Mouse (Mus musculus): Measurements from ENCODE around the gene Med13l.

Gene Med13l

DNA sequence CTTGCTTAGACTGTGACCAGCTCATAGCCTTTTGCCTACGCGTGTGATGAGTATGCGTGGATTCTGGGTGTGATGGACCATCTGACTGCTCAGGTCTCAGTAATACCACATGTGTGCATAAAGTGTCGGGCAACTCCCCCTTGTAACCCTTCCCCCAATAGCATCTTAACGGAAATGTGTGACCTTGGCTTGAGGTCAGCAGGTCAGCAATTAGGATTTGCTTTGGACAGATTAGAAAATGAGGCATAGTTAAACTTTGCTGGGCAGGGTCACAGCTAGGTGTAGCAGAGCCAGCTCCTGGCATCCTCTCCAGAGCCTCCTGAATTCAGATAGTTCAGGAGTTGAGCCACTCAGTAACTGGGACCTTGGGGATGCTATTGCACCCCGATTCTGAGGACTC is 1.6 kb upstream of the Med13l start:
- peak; percentile 42 for DNase-seq

DNA sequence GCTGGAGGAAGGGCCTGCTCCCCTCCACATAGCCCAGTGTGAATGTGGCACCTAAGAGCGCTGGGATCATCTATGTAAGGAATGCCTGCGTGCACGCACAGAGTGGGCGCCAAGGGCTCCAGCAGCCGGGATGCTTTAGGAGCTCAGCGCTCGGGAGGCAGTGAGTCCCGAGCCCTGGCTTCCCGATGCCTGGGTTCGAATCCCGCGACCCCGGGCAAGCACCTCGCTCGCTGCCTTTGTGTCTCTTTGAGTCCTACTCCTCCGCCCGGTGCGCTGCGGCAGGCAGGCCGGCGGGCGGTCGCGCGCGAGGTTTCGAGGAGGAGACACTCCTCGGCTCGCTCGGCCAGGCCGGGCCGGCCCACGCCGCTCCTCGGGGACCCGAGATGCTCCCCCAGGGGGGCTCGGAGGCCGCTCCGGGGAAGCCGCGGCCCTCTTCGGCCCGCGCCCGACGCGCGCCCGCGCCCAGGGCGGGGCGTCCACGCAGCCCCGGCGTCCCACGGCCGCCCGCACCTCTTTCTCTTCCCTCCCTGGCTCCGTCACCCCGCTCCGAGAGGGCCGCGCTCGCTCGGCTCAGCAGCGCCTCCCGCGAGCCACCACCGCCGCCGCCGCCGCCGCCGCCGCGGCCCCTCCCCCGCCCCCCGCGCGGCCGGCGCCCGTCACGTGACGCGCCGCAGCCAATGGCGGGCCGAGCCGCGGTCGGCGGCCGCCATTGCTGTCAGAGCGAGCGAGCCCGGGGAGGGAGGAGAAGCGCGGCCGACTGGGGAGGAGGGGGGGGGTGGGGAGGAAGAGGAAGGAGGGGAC is 695 bp upstream of the Med13l start:
- peak; percentile 82 for DNase-seq

DNA sequence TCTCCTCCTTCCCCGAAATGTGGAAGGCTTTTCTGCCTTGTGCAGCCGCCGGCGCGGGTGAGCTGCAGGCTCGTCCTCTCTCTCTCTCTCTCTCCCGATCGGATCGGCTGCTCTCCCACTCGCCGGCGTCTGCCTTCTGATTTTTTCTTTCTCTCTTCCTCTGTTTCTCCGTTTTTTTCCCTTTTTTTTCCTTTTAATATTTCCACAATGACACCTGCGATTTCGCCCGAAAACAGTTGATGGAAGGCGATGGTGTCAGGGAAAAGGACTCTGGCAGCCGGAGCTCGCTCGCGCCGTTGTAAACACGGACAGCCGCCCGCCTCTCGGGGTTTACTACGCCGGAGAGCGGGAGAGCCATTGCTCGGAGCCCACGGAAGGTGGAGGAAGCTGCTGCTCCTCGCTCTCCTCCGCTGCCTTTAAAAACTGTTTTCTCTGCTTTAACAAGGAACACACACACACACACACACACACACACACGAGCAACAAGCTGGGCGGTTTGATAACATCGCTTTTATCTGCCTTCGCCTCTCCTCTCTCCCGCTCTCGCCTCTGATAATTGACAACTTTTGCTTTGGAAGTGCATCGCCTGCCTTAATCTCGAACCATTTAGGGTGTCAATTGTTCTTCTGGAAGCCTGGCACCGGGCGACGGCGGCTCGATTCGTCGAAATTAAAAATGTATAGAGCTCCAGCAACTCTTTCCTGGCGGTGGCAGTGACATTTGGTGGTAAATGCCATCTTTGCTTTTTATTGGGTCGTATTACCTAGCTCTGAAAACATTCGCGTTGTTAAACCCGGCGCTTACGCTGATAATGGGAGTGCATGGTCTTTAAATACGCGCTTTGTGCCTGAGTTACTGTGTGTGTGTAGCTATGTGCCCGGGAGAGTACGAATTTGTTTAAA is 858 bp downstream of the Med13l start:
- DNase-seq: peak; percentile 47

DNA sequence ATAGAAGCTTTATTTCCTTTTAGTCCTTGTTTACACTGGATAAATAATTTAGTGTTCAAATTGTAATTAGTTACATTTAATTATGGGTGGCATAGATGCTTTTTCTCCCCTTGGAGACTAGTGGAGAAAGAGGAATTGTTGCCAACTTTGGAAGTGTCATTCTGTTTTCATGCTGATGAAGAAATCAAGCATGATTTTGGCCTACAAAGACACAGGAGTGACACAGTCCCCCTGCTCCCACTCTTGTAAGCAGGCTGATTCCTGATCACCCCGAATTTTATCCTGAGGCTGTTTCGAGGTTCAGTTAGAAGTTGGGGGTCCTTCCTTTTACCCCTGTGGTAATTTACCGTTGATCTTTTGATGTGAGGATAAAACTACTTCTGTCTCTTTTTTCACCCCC is 1.7 kb downstream of the Med13l start:
- DNase-seq: peak; percentile 49

DNA sequence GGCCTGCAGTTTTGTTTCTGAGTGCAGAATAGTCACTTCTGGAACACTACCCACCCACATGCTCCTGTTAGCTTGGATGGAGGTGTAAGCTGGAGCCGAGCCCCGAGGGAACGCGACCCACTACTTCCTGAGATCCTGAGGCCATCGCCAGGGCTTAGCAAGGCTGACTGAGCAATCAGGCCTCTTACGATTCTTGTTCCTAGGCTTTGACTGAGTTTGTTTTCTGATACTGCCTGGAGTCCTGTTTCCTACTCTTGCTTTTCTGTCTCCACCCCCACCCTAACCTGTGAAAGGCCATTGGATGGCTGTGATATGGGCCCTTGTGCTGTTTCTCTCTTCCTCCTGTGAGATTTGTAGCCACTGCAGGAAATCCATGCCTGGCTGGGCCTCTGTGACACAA is 3.1 kb downstream of the Med13l start:
- DNase-seq: peak; percentile 22

DNA sequence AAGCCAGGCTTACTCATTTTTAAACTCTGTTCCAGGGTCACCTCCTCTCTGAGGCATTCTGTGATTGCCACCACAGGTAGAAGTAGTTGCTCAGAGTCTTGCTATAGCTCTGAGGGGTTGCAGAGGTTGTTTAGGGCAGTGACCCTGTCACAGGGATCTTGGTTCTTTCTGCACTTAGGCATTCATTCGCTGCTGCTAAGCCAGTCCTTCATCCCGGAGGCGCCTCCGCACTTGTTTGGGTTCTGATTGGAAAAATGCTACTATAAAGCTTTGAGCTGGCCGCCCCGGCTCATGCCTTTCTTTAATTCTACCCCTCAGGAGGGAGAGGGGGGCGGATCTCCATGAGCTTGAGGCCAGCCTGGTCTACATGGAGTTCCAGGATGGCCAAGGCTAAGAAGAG is 6.9 kb downstream of the Med13l start:
- DNase-seq: peak; percentile 7

DNA sequence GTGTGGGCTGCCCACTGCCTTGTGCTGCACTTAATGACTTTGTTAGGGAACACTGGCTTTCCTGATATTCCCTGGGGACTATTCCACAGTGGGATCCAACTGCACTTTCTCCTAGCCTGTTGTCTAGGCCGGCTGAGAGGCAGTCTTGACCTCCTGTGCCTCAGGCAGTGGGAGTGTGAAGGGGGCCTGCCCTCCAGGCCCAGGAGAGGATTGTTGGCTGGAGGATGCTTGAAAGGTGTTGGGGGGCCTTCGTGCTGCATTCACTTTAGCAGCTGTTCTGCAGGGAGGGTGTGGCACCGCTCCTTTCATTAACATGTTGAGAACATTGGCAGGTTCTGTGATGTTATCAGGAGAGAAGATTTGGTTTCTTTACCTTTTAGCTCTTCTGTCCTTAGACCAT is 8.5 kb downstream of the Med13l start:
- DNase-seq: no peak

DNA sequence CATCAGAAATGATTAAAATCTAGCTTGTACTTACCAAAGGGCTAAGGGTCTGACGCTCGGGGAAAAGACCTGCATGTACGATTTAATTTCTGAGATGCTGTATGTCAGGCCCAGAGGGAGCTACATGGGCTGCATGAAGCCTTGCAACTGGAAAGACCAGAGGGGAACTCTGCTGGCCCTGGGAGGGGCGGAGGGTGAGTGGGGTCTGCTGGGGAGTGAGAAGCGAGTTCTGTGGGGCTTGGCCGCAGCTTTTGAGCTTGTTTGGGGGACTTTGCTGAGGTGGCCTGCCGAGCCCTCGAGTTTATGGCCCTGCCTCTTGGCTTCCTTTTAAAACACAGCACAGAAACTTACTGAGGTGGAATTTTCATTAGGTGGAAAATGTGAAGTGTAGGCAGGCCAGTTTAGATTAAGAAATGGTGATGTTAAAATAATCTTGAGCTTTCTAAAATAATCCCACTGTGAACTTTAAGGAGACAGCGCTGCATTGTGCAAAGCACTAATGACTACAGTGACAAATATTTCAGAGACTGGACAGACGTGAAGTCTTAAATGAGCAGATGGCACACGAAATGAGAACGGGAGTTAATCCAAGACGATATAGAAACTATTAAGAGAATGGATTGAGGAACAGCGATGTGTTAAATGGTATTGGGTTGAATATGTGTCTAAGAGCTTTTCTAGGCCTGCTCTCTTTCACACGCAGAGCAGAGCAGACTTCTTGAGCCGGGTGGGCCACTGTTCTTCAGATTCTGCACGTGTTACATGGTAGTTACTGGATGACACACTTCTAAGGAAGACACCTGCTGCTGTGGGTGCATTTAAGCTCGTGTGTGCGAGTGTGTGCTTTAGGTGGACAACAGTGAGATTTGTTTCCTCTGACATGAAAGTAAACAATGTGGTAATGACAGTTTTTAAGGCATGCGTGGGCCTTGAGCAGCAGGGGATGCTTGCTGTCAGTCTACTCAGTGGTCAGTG is 9.4 kb downstream of the Med13l start:
- DNase-seq: peak; percentile 64

DNA sequence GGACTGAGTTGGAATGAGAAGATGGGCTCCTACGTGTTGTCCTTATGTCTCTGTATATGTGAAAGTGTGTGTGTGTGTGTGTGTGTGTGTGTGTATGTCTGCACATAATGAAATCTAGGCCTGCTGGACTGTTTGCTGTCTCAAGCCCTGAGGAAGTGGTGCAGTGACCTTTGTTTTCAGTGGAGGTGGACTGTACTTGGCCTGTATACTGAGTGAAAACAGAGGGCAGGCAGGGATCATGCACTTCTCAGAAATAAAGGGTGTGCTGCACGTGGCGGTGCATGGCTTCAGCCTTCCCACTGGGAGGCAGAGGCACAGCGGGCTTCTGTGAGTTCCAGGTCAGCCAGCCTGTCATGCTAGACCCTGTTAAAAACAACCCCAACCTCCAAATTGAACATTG is 11.0 kb downstream of the Med13l start:
- no peak for DNase-seq

DNA sequence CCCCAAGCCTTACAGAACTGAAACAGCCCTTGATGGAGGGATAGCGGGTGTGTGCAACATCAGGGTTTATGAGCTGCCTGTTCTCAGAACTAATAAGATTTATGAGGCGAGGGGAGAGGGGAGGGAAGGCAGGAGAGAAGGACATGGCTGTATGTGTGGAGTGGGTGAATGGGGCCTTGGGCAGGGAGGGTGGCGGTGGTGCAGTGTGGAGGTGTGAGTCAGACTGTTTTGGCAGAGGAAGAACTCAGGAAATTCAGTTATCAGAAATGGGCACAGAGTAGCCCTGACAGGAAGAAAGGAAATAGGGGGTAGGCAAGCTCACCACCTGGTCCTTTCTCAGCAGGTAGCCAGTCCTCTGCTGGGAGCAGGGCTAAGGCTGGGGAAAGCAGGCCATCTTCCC is 13.8 kb downstream of the Med13l start:
- DNase-seq: peak; percentile 81

DNA sequence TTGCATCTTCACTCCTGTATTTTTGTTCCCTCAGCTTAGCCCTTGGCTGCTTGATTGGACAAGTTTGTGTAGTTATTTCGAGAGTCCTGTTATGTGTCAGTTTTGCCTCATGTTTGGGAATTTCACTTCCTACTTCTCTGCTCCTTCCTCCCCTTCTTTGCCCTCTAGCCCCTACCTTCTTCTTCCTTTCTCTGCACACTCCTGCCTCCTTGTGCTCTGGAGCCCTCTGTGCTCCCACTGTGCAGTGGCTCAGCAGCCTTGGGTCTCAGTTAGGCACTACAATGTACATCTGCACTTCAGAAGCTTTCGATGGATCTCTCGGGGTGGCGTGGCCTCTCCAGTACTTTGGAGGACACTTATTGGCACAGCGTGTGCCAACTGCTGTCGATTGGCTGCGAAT is 14.5 kb downstream of the Med13l start:
- no peak for DNase-seq

DNA sequence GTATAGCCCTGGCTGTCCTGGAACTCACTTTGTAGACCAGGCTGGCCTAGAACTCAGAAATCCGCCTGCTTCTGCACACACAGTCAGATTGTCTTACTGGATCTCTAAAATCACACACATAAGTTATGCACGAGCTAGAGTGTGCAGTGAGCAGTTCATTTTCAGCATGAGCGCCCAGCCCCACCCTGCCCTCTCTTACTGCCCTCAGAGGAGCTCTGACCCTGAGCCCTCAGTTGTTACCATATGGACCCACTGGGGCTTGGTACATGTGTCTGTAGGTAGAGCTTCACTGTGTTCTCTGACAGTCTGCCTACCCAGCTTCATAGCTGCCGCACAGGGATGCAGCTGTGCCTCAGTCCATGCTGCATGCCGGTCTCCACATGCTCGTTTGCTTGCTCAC is 15.4 kb downstream of the Med13l start:
- DNase-seq: no peak

DNA sequence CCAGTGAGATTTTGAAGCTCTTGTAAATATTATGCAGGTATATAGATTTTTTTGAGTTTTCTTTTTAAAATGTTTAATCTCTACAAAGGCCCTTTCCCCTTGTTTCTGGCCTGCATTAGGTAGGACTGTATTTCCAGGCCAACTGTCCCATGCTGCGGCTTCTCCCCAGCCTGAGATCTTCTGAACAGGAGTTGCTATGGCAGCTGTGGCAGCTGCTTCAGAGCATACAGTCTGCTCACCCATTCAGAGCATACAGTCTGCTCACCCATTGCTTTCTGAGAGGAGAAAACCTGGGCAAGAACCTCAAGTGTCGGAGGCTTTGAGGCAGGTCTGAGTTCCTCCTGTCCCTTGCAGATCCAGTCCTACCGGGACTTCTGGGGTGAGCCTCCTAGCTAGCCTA is 16.3 kb downstream of the Med13l start:
- no peak for DNase-seq

DNA sequence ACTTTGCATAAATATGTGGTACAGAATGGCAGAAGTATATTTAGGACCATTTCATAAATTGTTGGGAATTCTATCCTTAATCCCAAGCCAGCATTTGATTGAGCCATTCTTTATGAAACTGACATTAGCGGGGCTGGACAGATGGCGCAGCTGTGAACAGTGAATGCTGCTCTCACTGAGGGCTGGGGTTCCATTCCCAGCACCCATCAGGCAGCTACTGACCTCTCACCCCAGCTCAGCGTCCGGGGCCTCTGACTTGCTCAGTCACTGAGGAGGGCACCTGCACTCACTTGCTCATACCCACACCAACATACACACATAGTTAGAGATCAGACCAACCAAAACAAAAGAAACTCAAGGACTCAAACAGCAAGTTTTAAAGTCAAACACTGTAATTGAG is 24.9 kb downstream of the Med13l start:
- DNase-seq: no peak

DNA sequence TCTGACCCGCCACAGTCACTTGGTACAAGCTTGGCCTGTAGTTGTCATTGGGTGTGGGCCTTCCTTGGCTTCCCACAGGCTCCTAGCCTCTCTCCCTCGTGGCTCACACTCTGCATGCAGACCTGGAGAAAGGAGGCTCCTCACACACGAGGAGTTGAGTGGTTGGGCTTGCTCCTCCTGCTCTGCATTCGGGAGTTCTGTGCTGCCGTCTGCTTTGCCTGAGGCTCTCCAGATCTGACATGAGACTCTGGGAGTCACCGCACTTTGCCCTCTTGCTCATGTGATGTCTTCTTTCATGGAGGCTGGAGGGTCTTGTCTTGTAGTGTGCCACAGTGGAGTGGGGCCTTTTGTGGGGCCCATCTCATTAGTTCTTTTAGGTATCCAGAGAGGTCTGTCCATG is 26.1 kb downstream of the Med13l start:
- DNase-seq: no peak

DNA sequence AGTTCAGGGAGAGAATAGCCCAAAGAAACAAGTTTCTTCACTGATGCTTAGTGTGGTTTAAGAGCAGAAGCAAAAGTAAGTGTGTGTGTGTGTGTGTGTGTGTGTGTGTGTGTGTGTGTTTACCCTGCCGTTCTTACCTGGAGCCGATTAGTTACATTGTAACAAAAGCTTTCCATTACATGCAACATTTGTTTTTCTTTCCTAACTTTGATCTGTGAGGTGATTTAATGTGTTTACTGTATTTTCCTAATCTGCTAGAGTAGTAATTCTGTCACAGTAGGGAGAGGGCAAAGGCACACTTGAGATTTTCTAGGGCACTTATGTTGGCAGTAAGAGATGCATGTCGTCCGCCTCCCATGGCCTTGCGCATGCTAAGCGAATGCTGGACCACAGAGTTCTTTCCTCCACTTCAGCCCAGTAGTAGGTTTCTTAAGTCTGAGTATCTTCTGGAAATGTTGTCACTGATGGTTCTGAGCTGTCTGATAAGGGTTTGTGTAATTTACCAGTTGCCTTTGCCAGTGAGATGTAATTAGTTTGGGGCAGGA is 28.0 kb downstream of the Med13l start:
- DNase-seq: no peak

DNA sequence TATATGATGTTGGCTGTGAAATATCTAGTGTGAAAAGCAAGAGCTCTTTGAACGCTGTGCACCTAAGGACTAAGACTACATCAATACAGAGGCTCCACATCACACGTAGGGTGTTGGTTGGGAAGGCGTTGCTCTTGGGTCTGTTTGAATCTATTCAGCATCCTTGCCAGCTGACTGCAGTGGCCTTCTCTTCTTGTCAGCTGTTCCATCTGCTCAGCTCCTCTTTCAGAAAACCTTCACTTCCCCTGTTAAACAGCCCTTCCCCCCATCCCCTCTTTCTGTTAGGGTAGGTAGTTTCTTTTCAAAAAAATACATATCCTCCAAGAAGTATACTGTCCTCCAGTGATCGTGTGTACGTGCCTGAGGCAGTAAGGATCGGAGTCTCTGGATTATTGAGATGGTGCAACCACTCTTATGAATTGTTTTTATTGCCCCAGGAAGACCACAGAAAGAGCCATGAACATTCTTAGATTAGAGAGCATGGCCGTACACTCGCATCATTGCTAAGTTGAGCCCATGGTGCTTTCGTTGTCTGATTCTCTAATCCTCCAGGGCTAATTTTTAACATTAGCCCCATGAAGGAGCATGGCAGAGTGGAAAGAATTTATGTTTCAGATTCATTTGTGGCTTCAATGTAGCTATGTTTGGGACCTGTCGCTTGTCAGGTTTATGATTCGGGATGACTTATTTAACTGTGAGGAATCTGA is 28.9 kb downstream of the Med13l start:
- DNase-seq: no peak

DNA sequence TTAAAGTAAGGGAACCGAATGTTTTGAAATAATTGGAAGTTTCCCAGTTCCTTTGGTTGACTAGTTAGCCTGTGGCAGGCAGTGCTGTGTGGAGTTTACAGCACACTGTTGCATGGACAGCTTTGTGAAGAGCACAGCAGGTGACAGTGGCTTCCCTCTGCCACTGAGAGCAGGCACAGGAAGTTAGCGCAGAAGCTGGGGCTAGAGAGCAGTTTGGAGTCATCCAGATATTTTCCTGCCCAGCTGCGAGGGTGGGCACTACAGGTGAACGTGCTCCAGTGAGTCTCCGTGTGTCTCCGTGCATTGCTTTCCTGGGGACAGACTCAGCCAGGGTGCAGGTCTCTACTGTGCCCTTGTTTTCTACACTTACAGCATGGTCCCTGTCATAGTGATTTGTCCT is 30.4 kb downstream of the Med13l start:
- DNase-seq: no peak

DNA sequence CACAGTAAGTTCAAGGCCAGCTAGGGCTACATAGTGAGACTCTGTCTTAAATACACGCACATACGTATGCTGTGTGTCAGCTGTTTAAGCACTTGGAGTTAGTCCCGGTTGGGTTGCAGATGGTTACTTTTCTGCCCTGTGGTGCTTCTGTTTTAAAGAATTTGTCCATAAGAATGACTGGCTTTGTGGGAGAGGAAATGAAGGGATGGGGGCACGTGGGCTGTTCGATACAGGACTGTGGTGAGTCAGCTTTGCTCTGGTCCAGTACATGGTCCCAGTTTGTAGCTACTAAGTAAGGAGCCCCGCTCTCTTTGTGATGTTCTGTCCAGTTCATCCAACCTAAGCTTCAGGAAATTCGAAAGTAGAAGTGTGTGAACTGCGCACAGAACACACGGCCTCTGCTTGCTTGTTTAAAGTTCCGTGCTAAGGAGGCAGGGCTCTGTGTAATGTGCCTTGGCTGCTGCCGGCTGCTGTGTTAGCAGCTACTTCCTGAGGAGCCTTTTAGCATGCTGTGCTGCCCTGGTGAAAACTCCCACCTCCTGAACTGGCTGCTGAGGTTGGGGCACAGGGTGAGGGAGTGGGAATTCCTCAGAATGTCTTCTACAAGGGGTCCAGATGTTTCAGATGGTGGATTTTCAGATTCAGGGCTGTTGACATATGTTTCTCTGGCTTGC is 31.5 kb downstream of the Med13l start:
- DNase-seq: no peak

DNA sequence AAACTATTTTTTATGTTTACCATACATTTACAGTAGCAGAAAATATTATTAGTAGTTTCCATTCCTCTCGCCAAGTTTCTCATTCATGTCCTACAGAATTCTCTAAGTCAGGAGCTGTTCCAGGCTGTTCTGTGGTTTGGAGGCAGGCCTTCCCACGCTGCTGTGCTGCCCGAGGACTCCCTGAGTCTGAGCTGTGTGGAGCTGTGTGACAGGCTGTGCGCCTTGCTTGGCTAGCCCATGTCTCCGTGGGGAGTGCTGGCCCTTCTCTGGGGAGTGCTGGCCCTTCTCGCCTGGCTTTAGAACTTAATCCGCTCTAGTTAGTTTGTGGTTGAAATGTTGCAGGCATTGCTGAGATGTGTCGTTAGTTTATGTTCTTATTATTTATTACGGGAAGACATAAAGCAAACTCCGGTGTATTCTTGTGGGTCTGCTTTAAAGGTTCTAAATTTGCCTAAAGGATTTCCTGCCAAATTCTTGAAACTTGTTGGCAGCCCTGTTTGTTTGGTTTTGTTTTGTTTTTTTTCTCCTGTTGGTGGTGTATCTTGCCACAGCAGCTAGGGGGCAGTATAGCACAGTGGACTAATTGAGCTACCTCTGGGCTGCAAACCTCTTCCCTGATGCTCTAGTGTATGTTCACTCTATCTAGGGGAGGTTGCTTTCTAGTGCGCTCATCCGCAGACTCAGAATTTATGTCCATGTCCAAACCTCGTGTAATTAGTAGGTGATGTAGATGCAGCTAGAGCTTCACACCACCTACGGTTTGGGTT is 34.2 kb downstream of the Med13l start:
- DNase-seq: peak; percentile 79

DNA sequence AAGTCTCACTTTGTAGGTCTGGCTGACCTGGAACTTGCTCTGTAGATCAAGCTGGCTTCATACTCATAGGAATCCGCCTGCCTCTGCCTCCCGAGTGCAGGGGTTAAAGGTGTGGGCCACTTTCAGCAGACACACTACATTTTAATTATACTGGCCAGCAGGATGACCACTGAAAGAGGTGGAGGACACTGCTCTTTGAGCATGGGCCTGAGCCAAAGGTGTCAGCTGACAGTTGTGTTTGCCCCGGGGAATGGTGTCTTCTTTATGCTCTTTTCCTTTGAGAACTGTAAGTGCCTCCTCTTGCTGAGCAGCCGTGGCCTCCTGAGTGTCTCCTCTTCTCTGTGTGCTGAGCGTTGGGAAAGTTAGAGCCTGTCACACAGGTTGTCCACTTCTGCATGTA is 35.4 kb downstream of the Med13l start:
- no peak for DNase-seq
